Mouse (Mus musculus) layer of hippocampus, postnatal 10 days (tissue): Measurements from ENCODE around the gene Lhx4. TPM values are rescaled to one million over a fixed set of nuclear protein-coding genes. Genes with fewer than 3 reads are reported as not detected.

Experiments used
- DNase-seq, 2 experiments: peaks; one replicate each; pipeline ENCODE4 v3.0.0; 2021; ENCODE audit warnings: low spot score in 2 of 2
- total RNA-seq, 2 experiments: library from RNA; stranded (reverse); gene quantifications; 2 replicates each; pipeline ENCODE4 v1.2.3; 2021

The Lhx4 gene
- total RNA-seq, 2 experiments from 2014 or later = not detected

GRCm38 (mm10) chr1:155704182-155704581 lies 47.3 kb downstream of the Lhx4 start:
- no peak for DNase-seq

GRCm38 (mm10) chr1:155703191-155703680 lies 48.2 kb downstream of the Lhx4 start:
- DNase-seq = no peak

- DNase-seq = no peak
Measured at GRCm38 (mm10) chr1:155700886-155701285, 50.6 kb downstream of the Lhx4 start.

GRCm38 (mm10) chr1:155698373-155699159 lies 52.9 kb downstream of the Lhx4 start:
- peak in 1 of 2 experiments; percentile 53 for DNase-seq

- DNase-seq = no peak
Measured at GRCm38 (mm10) chr1:155693443-155693842, 58.0 kb downstream of the Lhx4 start.

GRCm38 (mm10) chr1:155693026-155693425 lies 58.5 kb downstream of the Lhx4 start:
- DNase-seq = no peak

- no peak for DNase-seq
Measured at GRCm38 (mm10) chr1:155692230-155692629, 59.3 kb downstream of the Lhx4 start.

- DNase-seq = no peak
Measured at GRCm38 (mm10) chr1:155689558-155689957, 61.9 kb downstream of the Lhx4 start.

GRCm38 (mm10) chr1:155689141-155689540 lies 62.3 kb downstream of the Lhx4 start:
- DNase-seq = no peak

GRCm38 (mm10) chr1:155686816-155687215 lies 64.7 kb downstream of the Lhx4 start:
- DNase-seq = no peak

- DNase-seq = no peak
Measured at GRCm38 (mm10) chr1:155681116-155681799, 70.2 kb downstream of the Lhx4 start.

- no peak for DNase-seq
Measured at GRCm38 (mm10) chr1:155675570-155675969, 75.9 kb downstream of the Lhx4 start.

- DNase-seq = no peak
Measured at GRCm38 (mm10) chr1:155663994-155664393, 87.5 kb downstream of the Lhx4 start.

GRCm38 (mm10) chr1:155656321-155656720 lies 95.2 kb downstream of the Lhx4 start:
- no peak for DNase-seq

GRCm38 (mm10) chr1:155654961-155655360 lies 96.5 kb downstream of the Lhx4 start:
- DNase-seq = no peak

- DNase-seq = no peak
Measured at GRCm38 (mm10) chr1:155650121-155650846, 101.2 kb downstream of the Lhx4 start.

Other genes starting within 250 kb of the Lhx4 start
- gene Acbd6, start 193.6 kb downstream of the Lhx4 start, total RNA-seq = 100 to 1,000 TPM; 112 to 121 TPM
- 10 to 100 TPM; 33.0 to 42.3 TPM for gene Qsox1, start 61.2 kb upstream of the Lhx4 start, total RNA-seq
- 10 to 100 TPM; 40.9 to 43.7 TPM for gene Cep350, start 221.6 kb upstream of the Lhx4 start, total RNA-seq